Mouse (Mus musculus): ENCODE measurements around the gene Nagpa. TPM values are rescaled to one million over a fixed set of nuclear protein-coding genes. Genes with fewer than 3 reads are reported as not detected.
"Not testable (repeated sequence)": the region's sequence is repeated elsewhere in the genome, so short reads cannot be mapped to it uniquely, and the experiment has no call there.

Nagpa gene
- polyA plus RNA-seq, 1 experiment from 2014 or later = 9.8 TPM

GRCm38 (mm10) chr16:5228103-5228502 is 24.3 kb upstream of the Nagpa start:
- not testable (repeated sequence) for H3K27me3 ChIP-seq (ENCODE audit: control insufficient read depth, insufficient read depth, low read length); H3K9me3 ChIP-seq (ENCODE audit: control insufficient read depth, low read length); H3K4me2 ChIP-seq (replicated peaks; ENCODE audit: low read depth, low read length); H3K4me1 ChIP-seq (replicated peaks; ENCODE audit: control insufficient read depth, insufficient read depth, low read length); ATAC-seq (ENCODE audit: low FRiP score); H3K9ac ChIP-seq (ENCODE audit: low read depth, low read length); H3K27ac ChIP-seq (ENCODE audit: low read depth, low read length); H3K4me3 ChIP-seq (ENCODE audit: low read depth, low read length); H3K36me3 ChIP-seq (ENCODE audit: control insufficient read depth, insufficient read depth, low read length); DNase-seq (ENCODE audit: low spot score)
- 79% methylated on average over 3 of the region's 3 CpGs for WGBS

GRCm38 (mm10) chr16:5227501-5227900 is 23.7 kb upstream of the Nagpa start:
- not testable (repeated sequence) for H3K4me1 ChIP-seq (replicated peaks; ENCODE audit: control insufficient read depth, insufficient read depth, low read length); H3K9me3 ChIP-seq (ENCODE audit: control insufficient read depth, low read length); H3K27ac ChIP-seq (ENCODE audit: low read depth, low read length); ATAC-seq (ENCODE audit: low FRiP score); H3K36me3 ChIP-seq (ENCODE audit: control insufficient read depth, insufficient read depth, low read length); DNase-seq (ENCODE audit: low spot score); H3K4me2 ChIP-seq (replicated peaks; ENCODE audit: low read depth, low read length); H3K4me3 ChIP-seq (ENCODE audit: low read depth, low read length); H3K27me3 ChIP-seq (ENCODE audit: control insufficient read depth, insufficient read depth, low read length); H3K9ac ChIP-seq (ENCODE audit: low read depth, low read length)
- 83% methylated on average over 19 of the region's 19 CpGs for WGBS

- H3K4me3 ChIP-seq (ENCODE audit: low read depth, low read length); H3K4me2 ChIP-seq (replicated peaks; ENCODE audit: low read depth, low read length); H3K4me1 ChIP-seq (replicated peaks; ENCODE audit: control insufficient read depth, insufficient read depth, low read length); H3K9ac ChIP-seq (ENCODE audit: low read depth, low read length); H3K36me3 ChIP-seq (ENCODE audit: control insufficient read depth, insufficient read depth, low read length); H3K9me3 ChIP-seq (ENCODE audit: control insufficient read depth, low read length); H3K27ac ChIP-seq (ENCODE audit: low read depth, low read length); DNase-seq (ENCODE audit: low spot score); H3K27me3 ChIP-seq (ENCODE audit: control insufficient read depth, insufficient read depth, low read length); ATAC-seq (ENCODE audit: low FRiP score): not testable (repeated sequence)
- WGBS = 15% methylated on average over 1 of the region's 1 CpGs
Measured at GRCm38 (mm10) chr16:5226534-5226933, 22.7 kb upstream of the Nagpa start.

- no peaks in the 10 kb centered on the region for H3K9me3 ChIP-seq (ENCODE audit: control insufficient read depth, low read length)
- no peaks in the 10 kb centered on the region for H3K27me3 ChIP-seq (ENCODE audit: control insufficient read depth, insufficient read depth, low read length)
- H3K4me1 ChIP-seq (replicated peaks; ENCODE audit: control insufficient read depth, insufficient read depth, low read length) = no peaks in the 10 kb centered on the region
- no peak within 1 kb of the TSS for H3K9ac ChIP-seq (ENCODE audit: low read depth, low read length)
- no peak within 1 kb of the TSS for H3K27ac ChIP-seq (ENCODE audit: low read depth, low read length)
- ATAC-seq (ENCODE audit: low FRiP score) (no peak), DNase-seq (ENCODE audit: low spot score) (no peak)
- 73% methylated on average over 6 of the region's 6 CpGs for WGBS
- H3K36me3 ChIP-seq (ENCODE audit: control insufficient read depth, insufficient read depth, low read length) = no peaks in the 10 kb centered on the region
- no peak within 1 kb of the TSS for H3K4me2 ChIP-seq (replicated peaks; ENCODE audit: low read depth, low read length)
- no peak within 1 kb of the TSS for H3K4me3 ChIP-seq (ENCODE audit: low read depth, low read length)
Measured at GRCm38 (mm10) chr16:5222140-5222539, 18.3 kb upstream of the Nagpa start, which contains the start of gene AU021092. Gene AU021092 (minus strand): TSS chr16:5222299.

GRCm38 (mm10) chr16:5221403-5221802 is 17.6 kb upstream of the Nagpa start:
- Histone ChIP-seq H3K27me3 (ENCODE audit: control insufficient read depth, insufficient read depth, low read length) (no peaks in the 10 kb centered on the region), H3K9me3 (ENCODE audit: control insufficient read depth, low read length) (no peaks in the 10 kb centered on the region), H3K4me3 (ENCODE audit: low read depth, low read length) (no peak overlapping the region), H3K36me3 (ENCODE audit: control insufficient read depth, insufficient read depth, low read length) (no peaks in the 10 kb centered on the region), H3K9ac (ENCODE audit: low read depth, low read length) (no peak overlapping the region), H3K4me2 (replicated peaks; ENCODE audit: low read depth, low read length) (no peak overlapping the region), H3K27ac (ENCODE audit: low read depth, low read length) (no peak overlapping the region), H3K4me1 (replicated peaks; ENCODE audit: control insufficient read depth, insufficient read depth, low read length) (no peaks in the 10 kb centered on the region)
- 72% methylated on average over 4 of the region's 4 CpGs for WGBS
- no peak for DNase-seq (ENCODE audit: low spot score)
- ATAC-seq (ENCODE audit: low FRiP score) = no peak

- Histone ChIP-seq H3K9me3 (ENCODE audit: control insufficient read depth, low read length) (no peaks in the 10 kb centered on the region), H3K4me3 (ENCODE audit: low read depth, low read length) (no peak overlapping the region), H3K36me3 (ENCODE audit: control insufficient read depth, insufficient read depth, low read length) (no peaks in the 10 kb centered on the region), H3K4me1 (replicated peaks; ENCODE audit: control insufficient read depth, insufficient read depth, low read length) (no peaks in the 10 kb centered on the region), H3K4me2 (replicated peaks; ENCODE audit: low read depth, low read length) (no peak overlapping the region), H3K27ac (ENCODE audit: low read depth, low read length) (no peak overlapping the region), H3K9ac (ENCODE audit: low read depth, low read length) (no peak overlapping the region), H3K27me3 (ENCODE audit: control insufficient read depth, insufficient read depth, low read length) (no peaks in the 10 kb centered on the region)
- DNase-seq (ENCODE audit: low spot score) (no peak), ATAC-seq (ENCODE audit: low FRiP score) (no peak)
- WGBS = 72% methylated on average over 5 of the region's 5 CpGs
Measured at GRCm38 (mm10) chr16:5217341-5218133, 13.7 kb upstream of the Nagpa start.

GRCm38 (mm10) chr16:5216686-5217085 is 12.9 kb upstream of the Nagpa start:
- Histone ChIP-seq H3K27ac (ENCODE audit: low read depth, low read length) (no peak overlapping the region), H3K27me3 (ENCODE audit: control insufficient read depth, insufficient read depth, low read length) (no peaks in the 10 kb centered on the region), H3K4me1 (replicated peaks; ENCODE audit: control insufficient read depth, insufficient read depth, low read length) (no peaks in the 10 kb centered on the region), H3K9me3 (ENCODE audit: control insufficient read depth, low read length) (no peaks in the 10 kb centered on the region), H3K9ac (ENCODE audit: low read depth, low read length) (no peak overlapping the region), H3K4me2 (replicated peaks; ENCODE audit: low read depth, low read length) (no peak overlapping the region), H3K4me3 (ENCODE audit: low read depth, low read length) (no peak overlapping the region), H3K36me3 (ENCODE audit: control insufficient read depth, insufficient read depth, low read length) (no peaks in the 10 kb centered on the region)
- DNase-seq (ENCODE audit: low spot score) (no peak), ATAC-seq (ENCODE audit: low FRiP score) (no peak)
- WGBS = 65% methylated on average over 6 of the region's 6 CpGs

GRCm38 (mm10) chr16:5214126-5214525 is 10.3 kb upstream of the Nagpa start:
- H3K27me3 ChIP-seq (ENCODE audit: control insufficient read depth, insufficient read depth, low read length) = no peaks in the 10 kb centered on the region
- no peak for ATAC-seq (ENCODE audit: low FRiP score)
- WGBS = 95% methylated on average over 2 of the region's 2 CpGs
- no peak overlapping the region for H3K9ac ChIP-seq (ENCODE audit: low read depth, low read length)
- no peaks in the 10 kb centered on the region for H3K4me1 ChIP-seq (replicated peaks; ENCODE audit: control insufficient read depth, insufficient read depth, low read length)
- DNase-seq (ENCODE audit: low spot score) = no peak
- no peak overlapping the region for H3K27ac ChIP-seq (ENCODE audit: low read depth, low read length)
- H3K9me3 ChIP-seq (ENCODE audit: control insufficient read depth, low read length) = no peaks in the 10 kb centered on the region
- H3K4me3 ChIP-seq (ENCODE audit: low read depth, low read length) = no peak overlapping the region
- H3K4me2 ChIP-seq (replicated peaks; ENCODE audit: low read depth, low read length) = no peak overlapping the region
- H3K36me3 ChIP-seq (ENCODE audit: control insufficient read depth, insufficient read depth, low read length) = no peaks in the 10 kb centered on the region

GRCm38 (mm10) chr16:5212150-5212549 is 8.3 kb upstream of the Nagpa start:
- Histone ChIP-seq H3K27ac (ENCODE audit: low read depth, low read length) (no peak overlapping the region), H3K27me3 (ENCODE audit: control insufficient read depth, insufficient read depth, low read length) (no peaks in the 10 kb centered on the region), H3K4me3 (ENCODE audit: low read depth, low read length) (no peak overlapping the region), H3K9ac (ENCODE audit: low read depth, low read length) (no peak overlapping the region), H3K4me2 (replicated peaks; ENCODE audit: low read depth, low read length) (no peak overlapping the region), H3K9me3 (ENCODE audit: control insufficient read depth, low read length) (no peaks in the 10 kb centered on the region), H3K36me3 (ENCODE audit: control insufficient read depth, insufficient read depth, low read length) (no peaks in the 10 kb centered on the region), H3K4me1 (replicated peaks; ENCODE audit: control insufficient read depth, insufficient read depth, low read length) (no peaks in the 10 kb centered on the region)
- ATAC-seq (ENCODE audit: low FRiP score) (no peak), DNase-seq (ENCODE audit: low spot score) (no peak)
- 80% methylated on average over 3 of the region's 3 CpGs for WGBS
